Mouse (Mus musculus) hindbrain, embryonic 15.5 days (tissue): ENCODE measurements around the gene Fetub. TPM values are rescaled to one million over a fixed set of nuclear protein-coding genes. Genes with fewer than 3 reads are reported as not detected.

ENCODE experiments used
- ATAC-seq: fragments of 200-750 bp; cut with Nextera tagmentation; 2 replicates; pipeline ENCODE4 v1.8.0; 2017; ENCODE audit warnings: low read depth, moderate number of reproducible peaks, moderate TSS enrichment; ENCODE audit not compliant: low FRiP score
- H3K27ac ChIP-seq: fragments of 300-500 bp; sonication (generic); replicated peaks from 2 replicates; pipeline ENCODE4 v1.5.1; 2015; ENCODE audit warnings: mild to moderate bottlenecking, inconsistent platforms
- H3K27me3 ChIP-seq: fragments of 300-500 bp; sonication (generic); 2 replicates; pipeline ENCODE4 v1.6.1; 2015; ENCODE audit warnings: control low read depth, inconsistent platforms
- H3K36me3 ChIP-seq: fragments of 300-500 bp; sonication (generic); 2 replicates; pipeline ENCODE4 v1.6.1; 2015; ENCODE audit warnings: control low read depth, inconsistent platforms
- H3K4me1 ChIP-seq: fragments of 300-500 bp; sonication (generic); replicated peaks from 2 replicates; pipeline ENCODE4 v1.6.1; 2015; ENCODE audit warnings: control low read depth, inconsistent platforms
- H3K4me2 ChIP-seq: fragments of 300-500 bp; sonication (generic); 2 replicates; pipeline ENCODE4 v1.6.1; 2015; ENCODE audit warnings: moderate library complexity, mild to moderate bottlenecking, inconsistent platforms
- H3K4me3 ChIP-seq: fragments of 300-500 bp; sonication (generic); 2 replicates; pipeline ENCODE4 v1.5.1; 2015; ENCODE audit warnings: mild to moderate bottlenecking, inconsistent platforms
- H3K9ac ChIP-seq: fragments of 300-500 bp; sonication (generic); 2 replicates; pipeline ENCODE4 v1.6.1; 2015; ENCODE audit warnings: inconsistent platforms
- H3K9me3 ChIP-seq: fragments of 300-500 bp; sonication (generic); 2 replicates; pipeline ENCODE4 v1.6.1; 2016; ENCODE audit warnings: control low read depth, inconsistent platforms
- WGBS: fragments of 180-500 bp; shearing (Covaris S2); methylation state at CpG from one replicate; pipeline ENCODE4 v1.1.7; 2015; 5-methylcytosine and 5-hydroxymethylcytosine counted together
- polyA plus RNA-seq: library from polyadenylated mRNA; unstranded; fragments of >200 nt; fragmentation: Nextera tagmentation; extraction: Ambion mirVana; gene quantifications from 2 replicates; pipeline ENCODE4 v1.2.1, GENCODE M21; 2015

Fetub gene
- polyA plus RNA-seq = not detected in 2 replicates

GRCm38 (mm10) chr16:22918034-22918433, at the start of gene Fetub:
Gene Fetub (plus strand): TSS chr16:22918334.
- Histone ChIP-seq H3K27me3 (no peaks in the 10 kb centered on the region), H3K4me2 (no peak within 1 kb of the TSS), H3K9me3 (no peaks in the 10 kb centered on the region), H3K36me3 (no peaks in the 10 kb centered on the region), H3K4me3 (no peak within 1 kb of the TSS), H3K9ac (no peak within 1 kb of the TSS), H3K4me1 (no peaks in the 10 kb centered on the region), H3K27ac (no peak within 1 kb of the TSS)
- ATAC-seq = no peak
- 91% methylated on average over 5 of the region's 5 CpGs for WGBS

DNA sequence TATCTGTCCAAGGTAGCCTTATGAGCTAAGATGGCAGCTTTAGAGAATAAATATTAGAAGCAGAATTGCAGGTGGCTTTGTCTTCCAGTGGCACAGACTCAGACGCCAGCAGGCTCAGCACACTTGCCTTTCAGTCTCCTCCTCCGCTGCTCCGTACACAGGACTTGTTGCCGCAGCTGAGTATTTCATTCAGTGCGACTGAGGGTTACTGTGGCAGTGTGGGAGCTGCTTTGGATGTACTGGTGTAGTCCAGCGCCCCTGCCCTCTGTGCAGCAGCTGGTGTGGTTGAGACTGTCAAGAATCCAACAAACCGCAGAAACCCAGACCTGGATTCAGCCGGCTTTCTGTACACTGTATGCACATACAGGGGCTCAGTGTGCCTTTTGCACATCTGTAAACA, 45.7 kb upstream of the Fetub start:
- Histone ChIP-seq H3K27me3 (no peaks in the 10 kb centered on the region), H3K9ac (no peak overlapping the region), H3K4me1 (no peaks in the 10 kb centered on the region), H3K27ac (no peak overlapping the region), H3K4me3 (no peak overlapping the region), H3K9me3 (no peaks in the 10 kb centered on the region), H3K36me3 (peaks cover 58% of the 10 kb centered on the region), H3K4me2 (no peak overlapping the region)
- ATAC-seq = no peak
- whole genome bisulfite sequencing = 86% methylated on average over 8 of the region's 8 CpGs

DNA sequence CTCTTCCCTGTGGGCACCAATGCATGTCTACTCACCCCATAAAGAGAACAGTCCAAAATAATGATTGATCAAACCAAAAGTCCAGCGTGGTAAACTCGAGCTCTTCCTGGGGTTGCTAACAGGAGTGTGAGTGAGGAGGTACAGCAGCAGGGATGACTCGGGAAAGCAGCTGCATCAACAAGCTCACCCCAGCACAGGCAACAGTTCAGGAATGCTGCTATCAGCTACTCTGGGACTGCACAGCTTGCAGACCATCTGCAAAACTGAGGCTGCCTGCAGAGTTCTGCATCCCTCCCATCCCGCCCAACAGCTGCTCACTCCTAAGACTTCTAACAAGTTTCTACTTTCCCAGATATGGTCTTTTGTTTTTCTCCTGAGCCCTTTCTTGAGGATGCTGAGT, 44.8 kb upstream of the Fetub start:
- Histone ChIP-seq H3K36me3 (peaks cover 50% of the 10 kb centered on the region), H3K9ac (no peak overlapping the region), H3K9me3 (no peaks in the 10 kb centered on the region), H3K4me3 (no peak overlapping the region), H3K27me3 (no peaks in the 10 kb centered on the region), H3K4me1 (no peaks in the 10 kb centered on the region), H3K4me2 (no peak overlapping the region), H3K27ac (no peak overlapping the region)
- ATAC-seq = no peak
- 71% methylated on average over 4 of the region's 4 CpGs for WGBS

DNA sequence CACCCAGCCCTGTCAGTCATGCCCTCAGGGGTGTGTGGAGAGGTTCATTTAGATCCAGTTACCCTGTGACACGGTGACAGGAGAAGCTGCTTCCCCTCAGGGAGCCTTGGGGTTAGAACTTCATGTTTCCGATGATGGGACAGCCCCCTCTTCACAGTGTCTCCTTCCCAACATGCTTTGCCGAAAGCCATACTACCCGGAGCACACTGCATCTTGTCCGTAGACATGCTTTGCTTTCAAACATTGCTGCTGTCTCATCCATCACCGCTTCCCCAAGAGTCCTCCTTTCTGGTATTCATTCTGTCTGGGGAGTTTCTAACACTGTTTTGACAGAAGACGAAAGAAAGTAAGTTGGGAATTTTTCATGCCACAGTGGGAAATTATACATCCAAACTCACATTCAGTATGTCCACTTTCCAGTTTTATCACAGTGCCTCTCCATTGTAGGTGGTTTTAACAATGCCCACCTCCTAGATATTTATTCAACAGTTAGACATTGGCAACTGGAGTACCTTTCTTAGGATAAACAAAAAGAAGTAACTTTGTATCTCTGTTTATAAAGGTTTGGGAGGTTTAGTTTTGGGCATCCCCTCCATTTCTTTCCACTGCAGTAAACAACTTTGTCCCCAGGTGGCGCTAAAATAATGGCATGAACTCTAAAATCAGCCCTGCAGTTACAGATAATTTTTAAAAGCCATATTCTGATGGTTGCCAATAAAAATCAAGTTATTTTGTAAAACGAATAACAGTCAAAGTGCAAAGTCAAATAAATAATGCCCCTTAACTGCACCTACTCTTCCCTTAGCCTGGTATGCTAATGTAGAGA, 41.7 kb upstream of the Fetub start:
- ATAC-seq = no peak
- Histone ChIP-seq H3K4me2 (no peak overlapping the region), H3K36me3 (peaks cover 19% of the 10 kb centered on the region; the same call in 1 of the 2 replicates), H3K9me3 (no peaks in the 10 kb centered on the region), H3K27me3 (no peaks in the 10 kb centered on the region), H3K4me1 (no peaks in the 10 kb centered on the region), H3K27ac (no peak overlapping the region), H3K9ac (no peak overlapping the region), H3K4me3 (no peak overlapping the region)
- WGBS = 46% methylated on average over 9 of the region's 9 CpGs

- Histone ChIP-seq H3K9ac (no peak overlapping the region), H3K27ac (no peak overlapping the region), H3K36me3 (peaks cover 6% of the 10 kb centered on the region; the same call in 1 of the 2 replicates), H3K4me2 (no peak overlapping the region), H3K27me3 (no peaks in the 10 kb centered on the region), H3K9me3 (no peaks in the 10 kb centered on the region), H3K4me1 (no peaks in the 10 kb centered on the region), H3K4me3 (no peak overlapping the region)
- 63% methylated on average over 11 of the region's 11 CpGs for WGBS
- no peak for ATAC-seq
Measured at GRCm38 (mm10) chr16:22877660-22878390, 40.3 kb upstream of the Fetub start.

DNA sequence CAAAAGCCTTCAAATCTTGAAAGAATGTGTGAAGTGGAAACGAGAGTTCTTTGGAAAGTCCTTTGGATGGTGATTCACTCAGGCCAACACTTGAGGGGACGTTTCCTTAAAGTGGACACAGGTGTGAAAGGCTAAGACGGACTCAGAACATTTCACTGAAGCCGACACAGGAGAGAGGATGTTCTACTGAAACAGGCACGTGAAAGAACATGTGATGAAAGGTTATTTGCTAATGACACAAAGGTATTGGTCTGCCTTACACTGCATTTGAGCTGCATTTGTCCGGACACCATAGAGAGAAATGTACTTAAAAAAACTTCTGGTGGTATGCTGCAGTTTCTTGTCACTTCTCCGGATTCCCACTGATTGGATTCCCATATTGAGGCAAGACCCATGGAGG, 39.4 kb upstream of the Fetub start:
- Histone ChIP-seq H3K36me3 (no peaks in the 10 kb centered on the region), H3K4me2 (no peak overlapping the region), H3K27me3 (no peaks in the 10 kb centered on the region), H3K9me3 (no peaks in the 10 kb centered on the region), H3K4me1 (no peaks in the 10 kb centered on the region), H3K9ac (no peak overlapping the region), H3K4me3 (no peak overlapping the region), H3K27ac (no peak overlapping the region)
- ATAC-seq = no peak
- 80% methylated on average over 7 of the region's 7 CpGs for WGBS

DNA sequence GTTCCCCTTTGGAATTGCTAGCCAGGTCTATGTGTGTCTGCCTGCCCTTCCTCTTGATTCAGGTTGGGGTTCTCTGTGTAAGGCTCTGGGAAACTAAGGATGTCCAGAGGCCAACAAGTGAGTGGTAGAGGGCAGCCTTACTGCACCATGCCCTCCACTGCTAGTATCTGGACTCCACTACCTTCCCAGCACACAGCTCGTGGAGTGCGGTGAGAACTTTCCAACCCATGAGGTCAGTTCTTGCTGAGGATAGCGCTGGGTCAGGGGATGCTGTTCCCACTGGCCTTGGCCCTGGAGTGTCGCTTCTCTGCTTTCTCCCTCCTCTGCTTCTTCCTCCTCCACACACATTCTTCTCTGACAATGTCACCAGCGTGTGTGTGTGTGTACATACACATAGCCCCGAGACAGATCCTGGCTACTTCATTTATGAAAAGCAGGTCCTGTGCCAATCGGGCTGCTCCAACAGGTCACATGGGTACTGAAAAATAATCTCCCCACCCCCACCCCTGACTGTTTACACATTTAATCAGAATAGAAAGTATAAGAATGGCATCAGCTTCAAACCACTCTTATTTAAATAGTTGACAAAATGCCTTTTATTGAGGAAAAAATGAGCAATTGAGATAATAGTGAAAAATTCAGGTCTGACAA, 38.1 kb upstream of the Fetub start:
- H3K4me1 ChIP-seq = no peaks in the 10 kb centered on the region
- H3K9ac ChIP-seq = no peak overlapping the region
- H3K9me3 ChIP-seq = no peaks in the 10 kb centered on the region
- H3K27ac ChIP-seq = no peak overlapping the region
- no peak overlapping the region for H3K4me3 ChIP-seq
- ATAC-seq = 0 out of 2 replicates have a peak, but pooled peaks have one; percentile 3
- no peaks in the 10 kb centered on the region for H3K36me3 ChIP-seq
- H3K27me3 ChIP-seq = no peaks in the 10 kb centered on the region
- H3K4me2 ChIP-seq = no peak overlapping the region
- 70% methylated on average over 7 of the region's 7 CpGs for WGBS

DNA sequence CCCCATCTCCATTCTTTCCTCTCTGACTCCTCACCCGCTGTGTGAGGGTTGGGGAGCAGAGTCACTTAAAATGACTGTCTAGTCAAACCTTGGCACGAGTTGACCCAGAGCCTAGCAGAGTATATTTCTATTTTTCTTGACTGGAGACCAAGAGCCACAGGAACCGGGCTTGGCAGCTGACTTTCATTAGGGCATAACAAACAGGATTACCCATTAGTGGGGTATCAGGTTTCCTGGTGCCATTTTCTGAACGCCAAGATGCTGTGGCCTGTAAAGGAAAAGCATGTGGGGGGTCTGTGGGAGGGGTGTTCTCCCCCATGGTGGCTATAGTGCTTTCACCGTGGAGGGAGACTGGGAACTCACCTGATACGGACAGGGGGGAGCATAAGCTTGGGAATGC, 37.2 kb upstream of the Fetub start:
- Histone ChIP-seq H3K9me3 (no peaks in the 10 kb centered on the region), H3K27me3 (no peaks in the 10 kb centered on the region), H3K9ac (no peak overlapping the region), H3K36me3 (no peaks in the 10 kb centered on the region), H3K4me1 (no peaks in the 10 kb centered on the region), H3K4me2 (no peak overlapping the region), H3K27ac (no peak overlapping the region), H3K4me3 (no peak overlapping the region)
- 19% methylated on average over 6 of the region's 6 CpGs for WGBS
- ATAC-seq = no peak; the same call in 1 of the 2 replicates

DNA sequence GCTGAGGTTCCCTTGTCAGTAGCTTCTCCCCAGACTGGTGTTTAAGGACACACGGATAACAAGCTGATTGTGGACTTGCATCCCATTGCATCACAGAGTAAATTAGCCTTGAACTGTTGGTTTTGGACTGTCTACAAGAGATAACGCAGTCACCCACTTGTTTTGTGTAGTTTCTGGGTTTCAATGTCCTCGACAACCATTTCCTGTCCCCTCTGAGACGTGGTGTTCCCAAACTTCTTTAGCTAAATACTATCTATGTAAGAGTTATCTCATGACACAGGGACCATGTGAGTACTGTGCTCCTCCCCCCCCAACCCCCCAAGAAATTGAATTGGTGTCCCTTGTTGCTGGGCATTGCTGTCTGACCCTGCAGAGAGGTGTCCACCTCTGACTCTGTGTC, 36.6 kb upstream of the Fetub start:
- no peaks in the 10 kb centered on the region for H3K4me1 ChIP-seq
- WGBS = 76% methylated on average over 4 of the region's 4 CpGs

DNA sequence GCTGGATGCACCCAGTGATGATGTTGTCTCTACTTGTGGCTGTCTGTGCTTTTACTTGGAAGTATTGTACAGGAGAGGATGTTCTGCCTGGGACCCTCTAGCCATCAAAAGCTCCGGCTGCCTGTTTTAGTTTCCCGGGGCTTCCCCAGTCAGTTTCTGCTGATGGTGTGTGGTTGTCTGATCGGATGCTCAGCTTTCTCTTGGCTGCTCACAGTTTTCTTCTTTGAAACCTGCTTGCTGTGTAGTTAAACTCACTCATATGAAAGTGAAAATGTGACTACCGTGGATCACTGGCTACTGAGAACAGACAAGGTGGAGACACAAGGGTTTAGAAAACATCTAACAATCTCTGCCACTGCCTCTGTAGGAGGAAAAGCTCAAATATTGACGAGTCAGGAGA, 34.7 kb upstream of the Fetub start:
- H3K4me3 ChIP-seq = no peak overlapping the region
- no peaks in the 10 kb centered on the region for H3K36me3 ChIP-seq
- H3K27me3 ChIP-seq = no peaks in the 10 kb centered on the region
- H3K4me1 ChIP-seq = no peaks in the 10 kb centered on the region
- no peaks in the 10 kb centered on the region for H3K9me3 ChIP-seq
- H3K4me2 ChIP-seq = no peak overlapping the region
- 80% methylated on average over 5 of the region's 5 CpGs for WGBS
- no peak for ATAC-seq
- no peak overlapping the region for H3K9ac ChIP-seq
- H3K27ac ChIP-seq = no peak overlapping the region

More for the DNA sequence above, 36.6 kb upstream of the Fetub start:
- H3K27ac ChIP-seq = no peak overlapping the region
- H3K4me2 ChIP-seq = no peak overlapping the region
- no peak for ATAC-seq
- no peaks in the 10 kb centered on the region for H3K27me3 ChIP-seq
- no peaks in the 10 kb centered on the region for H3K9me3 ChIP-seq
- no peak overlapping the region for H3K9ac ChIP-seq
- no peak overlapping the region for H3K4me3 ChIP-seq
- no peaks in the 10 kb centered on the region for H3K36me3 ChIP-seq

GRCm38 (mm10) chr16:22885356-22885755, 32.8 kb upstream of the Fetub start:
- H3K4me1 ChIP-seq = no peaks in the 10 kb centered on the region
- H3K4me3 ChIP-seq = no peak overlapping the region
- H3K36me3 ChIP-seq = no peaks in the 10 kb centered on the region
- no peak overlapping the region for H3K9ac ChIP-seq
- WGBS = 60% methylated on average over 4 of the region's 4 CpGs
- no peaks in the 10 kb centered on the region for H3K9me3 ChIP-seq
- no peak overlapping the region for H3K27ac ChIP-seq
- ATAC-seq = no peak
- H3K27me3 ChIP-seq = no peaks in the 10 kb centered on the region
- no peak overlapping the region for H3K4me2 ChIP-seq

GRCm38 (mm10) chr16:22886726-22887125, 31.4 kb upstream of the Fetub start:
- no peak overlapping the region for H3K4me3 ChIP-seq
- H3K27me3 ChIP-seq = no peaks in the 10 kb centered on the region
- no peak overlapping the region for H3K9ac ChIP-seq
- no peak overlapping the region for H3K27ac ChIP-seq
- 79% methylated on average over 3 of the region's 3 CpGs for WGBS
- no peak overlapping the region for H3K4me2 ChIP-seq
- ATAC-seq = no peak
- no peaks in the 10 kb centered on the region for H3K36me3 ChIP-seq
- H3K4me1 ChIP-seq = no peaks in the 10 kb centered on the region
- H3K9me3 ChIP-seq = no peaks in the 10 kb centered on the region
